Mouse (Mus musculus) midbrain, embryonic 14.5 days (tissue): ENCODE measurements around the gene Sumo3. TPM values are rescaled to one million over a fixed set of nuclear protein-coding genes. Genes with fewer than 3 reads are reported as not detected.

ENCODE experiments used
- ATAC-seq: fragments of 200-750 bp; cut with Nextera tagmentation; 2 replicates; pipeline ENCODE4 v1.8.0; 2017; ENCODE audit warnings: moderate number of reproducible peaks, moderate library complexity; ENCODE audit not compliant: low FRiP score, low TSS enrichment
- DNase-seq: peaks from one replicate; pipeline ENCODE4 v3.0.0-alpha.2; 2015
- H3K27ac ChIP-seq: fragments of 300-500 bp; sonication (generic); replicated peaks from 2 replicates; pipeline ENCODE4 v1.5.1; 2014; ENCODE audit warnings: mild to moderate bottlenecking, low read depth, low read length, moderate library complexity
- H3K27me3 ChIP-seq: fragments of 300-500 bp; sonication (generic); 2 replicates; pipeline ENCODE4 v1.6.1; 2014; ENCODE audit warnings: low read length, control low read depth, mixed read lengths; ENCODE audit not compliant: control insufficient read depth, insufficient read depth
- H3K36me3 ChIP-seq: fragments of 300-500 bp; sonication (generic); 2 replicates; pipeline ENCODE4 v1.6.1; 2014; ENCODE audit warnings: low read length, control low read depth; ENCODE audit not compliant: control insufficient read depth, insufficient read depth
- H3K4me1 ChIP-seq: fragments of 300-500 bp; sonication (generic); 2 replicates; pipeline ENCODE4 v1.6.1; 2014; ENCODE audit warnings: mild to moderate bottlenecking, antibody characterized with exemption, low read length, control low read depth; ENCODE audit not compliant: control insufficient read depth, insufficient read depth
- H3K4me2 ChIP-seq: fragments of 300-500 bp; sonication (generic); 2 replicates; pipeline ENCODE4 v1.6.1; 2014; ENCODE audit warnings: mild to moderate bottlenecking, low read length, moderate library complexity
- H3K4me3 ChIP-seq: fragments of 300-500 bp; sonication (generic); replicated peaks from 2 replicates; pipeline ENCODE4 v1.5.1; 2014; ENCODE audit warnings: low read depth, low read length
- H3K9ac ChIP-seq: fragments of 300-500 bp; sonication (generic); replicated peaks from 2 replicates; pipeline ENCODE4 v1.6.1; 2014; ENCODE audit warnings: mild to moderate bottlenecking, low read length, moderate library complexity
- H3K9me3 ChIP-seq: fragments of 300-500 bp; sonication (generic); 2 replicates; pipeline ENCODE4 v1.6.1; 2016; ENCODE audit warnings: low read length, control low read depth, mixed read lengths; ENCODE audit not compliant: control insufficient read depth
- WGBS: fragments of 180-500 bp; shearing (Covaris S2); extraction: QIAGEN DNeasy Blood & Tissue Kit; methylation state at CpG from one replicate; pipeline ENCODE4 v1.1.7; 2014; 5-methylcytosine and 5-hydroxymethylcytosine counted together
- polyA plus RNA-seq: library from polyadenylated mRNA; unstranded; fragments of >200 nt; fragmentation: Nextera tagmentation; extraction: Ambion mirVana; gene quantifications from 2 replicates; pipeline ENCODE4 v1.2.1, GENCODE M21; 2014

Sumo3 gene
- polyA plus RNA-seq, 1 experiment from 2014 or later, result 253 TPM

GRCm38 (mm10) chr10:77645571-77645970, 39.7 kb downstream of the Sumo3 start:
- Histone ChIP-seq H3K4me1 (no peaks in the 10 kb centered on the region), H3K9me3 (no peaks in the 10 kb centered on the region), H3K4me3 (no peak overlapping the region), H3K9ac (no peak overlapping the region), H3K36me3 (peaks cover 57% of the 10 kb centered on the region), H3K27me3 (no peaks in the 10 kb centered on the region), H3K27ac (no peak overlapping the region), H3K4me2 (no peak overlapping the region)
- no peak for DNase-seq
- 93% methylated on average over 5 of the region's 5 CpGs for WGBS
- ATAC-seq, result no peak

GRCm38 (mm10) chr10:77647461-77647860, 41.6 kb downstream of the Sumo3 start:
- ATAC-seq, result no peak
- 72% methylated on average over 1 of the region's 1 CpGs for WGBS
- H3K27ac ChIP-seq, result no peak overlapping the region

GRCm38 (mm10) chr10:77647901-77648300, 42.0 kb downstream of the Sumo3 start:
- ATAC-seq (no peak), DNase-seq (no peak)
- Histone ChIP-seq H3K27me3 (no peaks in the 10 kb centered on the region), H3K4me3 (no peak overlapping the region), H3K9me3 (no peaks in the 10 kb centered on the region), H3K36me3 (peaks cover 38% of the 10 kb centered on the region), H3K4me2 (no peak overlapping the region), H3K27ac (no peak overlapping the region), H3K4me1 (no peaks in the 10 kb centered on the region), H3K9ac (no peak overlapping the region)
- WGBS, result 85% methylated on average over 8 of the region's 8 CpGs

More at GRCm38 (mm10) chr10:77647461-77647860, 41.6 kb downstream of the Sumo3 start:
- H3K9me3 ChIP-seq, result no peaks in the 10 kb centered on the region
- no peak overlapping the region for H3K9ac ChIP-seq
- no peak for DNase-seq
- no peaks in the 10 kb centered on the region for H3K27me3 ChIP-seq
- H3K36me3 ChIP-seq, result peaks cover 41% of the 10 kb centered on the region
- no peak overlapping the region for H3K4me3 ChIP-seq
- H3K4me2 ChIP-seq, result no peak overlapping the region
- H3K4me1 ChIP-seq, result no peaks in the 10 kb centered on the region

- WGBS, result 89% methylated on average over 9 of the region's 9 CpGs
- no peak for DNase-seq
Observed at GRCm38 (mm10) chr10:77652046-77652445, 46.1 kb downstream of the Sumo3 start.

GRCm38 (mm10) chr10:77658286-77658994, 52.5 kb downstream of the Sumo3 start:
- ATAC-seq (no peak), DNase-seq (no peak)
- Histone ChIP-seq H3K4me1 (no peaks in the 10 kb centered on the region), H3K4me3 (no peak overlapping the region), H3K4me2 (no peak overlapping the region), H3K27me3 (no peaks in the 10 kb centered on the region), H3K9ac (no peak overlapping the region), H3K9me3 (no peaks in the 10 kb centered on the region), H3K36me3 (no peaks in the 10 kb centered on the region), H3K27ac (no peak overlapping the region)
- WGBS, result 78% methylated on average over 15 of the region's 15 CpGs

More at GRCm38 (mm10) chr10:77652046-77652445, 46.1 kb downstream of the Sumo3 start:
- H3K36me3 ChIP-seq, result no peaks in the 10 kb centered on the region
- H3K27me3 ChIP-seq, result no peaks in the 10 kb centered on the region
- ATAC-seq, result no peak
- no peaks in the 10 kb centered on the region for H3K4me1 ChIP-seq
- H3K9ac ChIP-seq, result no peak overlapping the region
- no peak overlapping the region for H3K4me3 ChIP-seq
- H3K9me3 ChIP-seq, result no peaks in the 10 kb centered on the region
- H3K4me2 ChIP-seq, result no peak overlapping the region
- H3K27ac ChIP-seq, result no peak overlapping the region

GRCm38 (mm10) chr10:77663949-77664665, 58.2 kb downstream of the Sumo3 start:
- no peak overlapping the region for H3K9ac ChIP-seq
- no peaks in the 10 kb centered on the region for H3K27me3 ChIP-seq
- no peaks in the 10 kb centered on the region for H3K36me3 ChIP-seq
- WGBS, result 58% methylated on average over 43 of the region's 43 CpGs
- ATAC-seq (no peak), DNase-seq (no peak)
- H3K27ac ChIP-seq, result no peak overlapping the region
- H3K4me3 ChIP-seq, result no peak overlapping the region
- H3K4me2 ChIP-seq, result no peak overlapping the region
- no peaks in the 10 kb centered on the region for H3K4me1 ChIP-seq
- no peaks in the 10 kb centered on the region for H3K9me3 ChIP-seq

GRCm38 (mm10) chr10:77666342-77666741, 60.4 kb downstream of the Sumo3 start:
- Histone ChIP-seq H3K4me2 (no peak overlapping the region), H3K4me1 (no peaks in the 10 kb centered on the region), H3K9me3 (no peaks in the 10 kb centered on the region), H3K27me3 (no peaks in the 10 kb centered on the region), H3K9ac (no peak overlapping the region), H3K36me3 (no peaks in the 10 kb centered on the region), H3K27ac (no peak overlapping the region), H3K4me3 (no peak overlapping the region)
- ATAC-seq (no peak), DNase-seq (no peak)
- 88% methylated on average over 8 of the region's 8 CpGs for WGBS

- Histone ChIP-seq H3K9me3 (no peaks in the 10 kb centered on the region), H3K4me1 (no peaks in the 10 kb centered on the region), H3K27ac (no peak overlapping the region), H3K4me2 (no peak overlapping the region), H3K9ac (no peak overlapping the region), H3K27me3 (no peaks in the 10 kb centered on the region), H3K4me3 (no peak overlapping the region), H3K36me3 (no peaks in the 10 kb centered on the region)
- 82% methylated on average over 4 of the region's 4 CpGs for WGBS
- DNase-seq (no peak), ATAC-seq (no peak)
Observed at GRCm38 (mm10) chr10:77667402-77667801, 61.5 kb downstream of the Sumo3 start.
